ENCODE assay signal across 8 mouse cellular contexts in the genomic region with DNA sequence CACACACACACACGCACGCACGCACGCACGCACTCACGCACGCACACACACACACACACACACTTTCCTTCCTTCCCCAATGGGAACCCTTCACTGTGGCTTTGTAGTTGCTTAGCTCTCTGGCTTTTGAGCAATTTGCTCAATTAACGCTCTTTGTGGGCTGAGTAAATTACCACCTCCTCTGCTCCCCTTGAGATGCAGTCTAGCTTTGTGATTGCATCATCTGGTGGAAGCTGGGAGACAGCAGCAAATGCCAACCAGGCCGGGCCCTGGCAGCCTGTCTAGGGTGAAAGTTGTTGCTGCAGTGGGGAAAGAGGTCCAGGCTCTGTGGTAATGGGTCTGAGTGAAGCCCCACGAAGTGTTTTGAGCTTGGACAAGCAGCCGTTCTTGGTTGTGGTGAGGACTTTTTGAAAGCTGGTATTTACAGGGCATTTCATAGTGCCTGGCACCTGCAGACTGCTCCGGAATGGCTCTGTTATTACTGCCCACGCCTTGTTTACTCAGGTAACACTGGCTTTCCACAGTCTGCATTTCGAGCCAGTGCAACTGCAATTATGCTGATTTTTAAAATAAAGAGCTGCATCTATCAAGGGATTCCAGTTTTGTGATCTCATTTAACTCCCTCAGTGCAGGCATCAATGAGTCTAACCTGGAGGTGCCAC. TPM values are rescaled to one million over a fixed set of nuclear protein-coding genes. Genes with fewer than 3 reads are reported as not detected.
DNase-seq lines count a peak whose midpoint lies in the region; ATAC-seq lines count a peak whose summit lies in the region.

No protein-coding gene starts in this region.

- H3K36me3 ChIP-seq in lung, embryonic 16.5 days (ENCODE audit: control insufficient read depth, insufficient read depth, low read length), result no peaks in the 10 kb centered on the region

- H3K9me3 ChIP-seq in lung, embryonic 16.5 days (ENCODE audit: control insufficient read depth, low read length), result no peaks in the 10 kb centered on the region

- no peak overlapping the region for H3K4me2 ChIP-seq in lung, embryonic 16.5 days (ENCODE audit: low read depth, low read length)

- H3K27ac ChIP-seq in lung, embryonic 16.5 days (ENCODE audit: low read length), result no peak overlapping the region; the same call in 1 of the 2 replicates

- no peak overlapping the region for H3K9ac ChIP-seq in lung, embryonic 16.5 days (ENCODE audit: low read length)

- intact Hi-C loops in left cerebral cortex, postnatal 25 days (cut with DNase I), result no loop called here

- ATAC-seq in common myeloid progenitor, adult 5-6 weeks (replicated peaks; ENCODE audit: low read depth, poor library complexity, severe bottlenecking), result peak; percentile 93
- 0 out of 2 replicates have a peak, but pooled peaks have one; percentile 34 for ATAC-seq in lung, embryonic 16.5 days (ENCODE audit: low read depth)

- no peak overlapping the region for H3K4me3 ChIP-seq in lung, embryonic 16.5 days (ENCODE audit: low read length)

- WGBS in lung, embryonic 16.5 days, result 68% methylated on average over 14 of the region's 14 CpGs

- DNase-seq in left cerebral cortex, postnatal 25 days (ENCODE audit: low spot score in 2 of 2), result peak; percentile 22 to 26
- no peak for DNase-seq in left cerebral cortex, adult 11 months (ENCODE audit: low spot score)
- peak; percentile 75 for DNase-seq in adipocyte (ENCODE audit: low spot score)
- no peak for DNase-seq in ovary, postnatal 10 days (ENCODE audit: low spot score)
- no peak for DNase-seq in spleen, postnatal 10 days (ENCODE audit: low spot score in 2 of 2)
- DNase-seq in ovary, postnatal 14 days (ENCODE audit: low spot score), result no peak

- H3K4me1 ChIP-seq in lung, embryonic 16.5 days (replicated peaks; ENCODE audit: control insufficient read depth, insufficient read depth, low read length), result no peaks in the 10 kb centered on the region; the same call in 1 of the 2 replicates

- H3K27me3 ChIP-seq in lung, embryonic 16.5 days (ENCODE audit: control insufficient read depth, insufficient read depth, low read depth, low read length), result no peaks in the 10 kb centered on the region

RNA-seq across cellular contexts. Expression of gene Prdm10, which starts 10.0 kb away (rescaled TPM):
- 10 to 100 TPM; 21.1 to 21.4 TPM for total RNA-seq in left cerebral cortex, postnatal 25 days (2021)
- total RNA-seq in common myeloid progenitor, adult 5-6 weeks (2017), result 9.4 and 11.4 TPM in 2 replicates
- polyA plus RNA-seq in lung, embryonic 16.5 days (2015; fragmentation: Nextera tagmentation; extraction: Ambion mirVana), result 4.6 and 4.8 TPM in 2 replicates

Comparison
In these comparisons a context has a peak if more than half of its experiments do, and no peak if none do; other contexts are left out.
1. DNase-seq: peak in left cerebral cortex, postnatal 25 days (2 of 2) and adipocyte (single experiment); none in left cerebral cortex, adult 11 months (single experiment), ovary, postnatal 10 days (single experiment), spleen, postnatal 10 days (0 of 2) and ovary, postnatal 14 days (single experiment).